Mouse (Mus musculus): Measurements from ENCODE around the gene Ccdc92. TPM values are rescaled to one million over a fixed set of nuclear protein-coding genes. Genes with fewer than 3 reads are reported as not detected.

The Ccdc92 gene
- polyA plus RNA-seq, 1 experiment from 2014 or later, result 4.8 TPM

DNA sequence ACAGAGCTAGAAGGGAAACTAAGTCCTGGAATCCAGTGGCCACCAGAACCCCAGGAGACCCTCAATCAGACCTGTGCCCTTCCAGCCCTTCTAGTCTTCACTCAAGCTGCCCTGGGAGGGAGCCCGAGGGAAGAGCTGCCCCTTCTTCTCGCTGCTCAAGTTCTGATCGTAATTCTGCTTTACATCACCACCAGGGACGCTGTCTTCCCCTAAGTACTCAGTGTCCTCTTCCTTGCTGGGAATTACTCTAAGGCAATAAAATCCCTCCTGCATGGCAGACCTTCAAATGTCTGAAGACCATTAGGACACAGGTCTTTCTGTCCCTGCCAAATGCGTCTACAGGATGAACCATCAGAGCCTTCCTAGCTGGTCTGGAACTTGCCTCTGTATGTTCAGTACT is 2.2 kb downstream of the Ccdc92 start:
- peak; percentile 27 for DNase-seq (ENCODE audit: low spot score)

DNA sequence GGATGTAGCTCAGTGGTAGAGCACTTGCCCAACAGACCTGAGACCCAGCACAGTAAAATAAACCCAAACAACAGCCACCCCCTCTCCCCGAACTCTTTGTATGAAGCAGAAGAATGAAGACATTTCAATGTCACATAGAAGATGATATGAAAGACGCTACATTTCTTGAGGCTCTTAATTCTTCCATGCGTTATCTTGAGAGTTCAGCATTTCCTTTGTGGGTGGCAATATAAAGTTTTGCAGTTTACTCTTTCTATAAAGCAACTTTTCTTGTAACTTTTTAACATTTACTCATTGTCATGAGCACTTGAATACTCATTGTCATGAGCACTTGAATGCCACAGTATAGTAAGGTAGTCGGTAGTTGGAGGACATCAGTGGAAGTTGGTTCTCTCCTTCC is 8.0 kb downstream of the Ccdc92 start:
- no peak for DNase-seq (ENCODE audit: low spot score)

DNA sequence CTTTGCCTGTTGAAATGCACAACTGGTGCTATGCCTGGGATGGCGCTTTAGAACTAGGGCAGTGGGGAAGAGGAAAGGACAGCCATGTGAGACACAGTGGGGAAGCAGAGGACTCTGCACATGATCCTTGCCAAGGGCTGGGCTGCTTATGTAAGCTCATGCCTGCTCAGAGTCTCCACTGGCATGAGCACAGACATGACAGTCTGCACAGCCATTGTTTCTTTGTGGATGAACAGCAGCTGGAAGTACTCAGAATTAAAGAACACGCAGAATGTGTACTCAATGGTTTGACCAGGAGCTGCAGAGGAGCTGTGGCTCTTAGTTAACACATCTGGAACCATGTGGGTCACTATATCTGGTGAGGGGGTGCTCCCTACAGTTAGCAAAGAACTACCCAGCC is 9.1 kb downstream of the Ccdc92 start:
- no peak for DNase-seq (ENCODE audit: low spot score)

DNA sequence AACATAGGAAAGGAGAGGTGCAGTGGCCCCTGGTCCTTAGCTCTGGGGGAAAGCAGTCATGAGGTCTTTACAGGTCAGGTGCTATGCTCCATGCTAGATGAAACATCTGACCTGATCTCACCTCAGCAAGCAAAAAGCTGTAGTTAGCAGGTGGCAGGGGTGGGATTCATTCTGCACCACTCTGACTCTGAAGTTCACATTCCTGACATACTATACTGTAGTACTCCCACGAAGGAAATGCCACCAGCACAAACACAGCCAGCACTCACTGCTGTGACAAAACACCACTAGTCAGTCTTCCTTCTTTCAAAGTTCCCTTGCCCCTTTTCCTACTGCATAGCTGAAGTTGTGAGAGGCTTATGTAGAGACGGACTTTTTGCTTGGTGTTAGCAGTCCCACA is 9.9 kb downstream of the Ccdc92 start:
- no peak for DNase-seq (ENCODE audit: low spot score)

DNA sequence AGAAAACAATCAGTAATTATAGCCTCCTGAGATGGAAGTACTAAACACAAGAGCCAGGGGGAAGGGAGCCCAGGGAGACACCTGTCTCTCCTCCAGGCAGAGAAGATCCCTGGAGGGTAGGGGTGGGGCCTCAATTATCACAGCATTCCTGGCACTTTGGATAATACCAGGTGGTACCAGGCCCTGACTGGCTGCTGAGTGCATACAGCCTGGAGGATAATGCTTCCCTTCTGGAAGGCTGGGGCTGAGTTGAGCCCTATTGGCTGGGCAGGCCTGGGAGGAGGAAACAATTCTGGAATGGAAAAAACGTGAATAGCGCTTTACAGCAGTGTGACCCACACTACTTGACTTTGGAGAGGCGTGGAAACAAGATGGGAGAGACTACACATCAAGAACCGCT is 10.7 kb downstream of the Ccdc92 start:
- no peak for DNase-seq (ENCODE audit: low spot score)

DNA sequence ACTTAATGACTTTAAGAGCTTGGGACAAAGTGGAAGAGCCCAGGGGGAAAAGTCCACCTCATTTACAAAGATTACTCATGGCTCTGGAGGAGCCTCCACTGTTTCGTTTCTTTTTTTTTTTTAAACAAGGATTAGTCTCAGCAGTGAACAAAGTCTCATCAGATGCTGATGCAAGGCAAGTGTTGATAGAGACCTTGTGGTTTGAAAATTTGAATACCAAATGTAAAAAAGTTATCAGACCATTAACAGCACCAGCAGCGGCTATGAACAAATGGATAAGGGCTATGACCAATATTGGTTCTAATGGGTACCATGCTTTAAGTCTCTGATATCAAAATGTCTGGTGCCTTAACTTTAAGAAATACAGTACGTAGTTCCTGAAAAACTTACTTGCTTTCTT is 13.2 kb downstream of the Ccdc92 start:
- no peak for DNase-seq (ENCODE audit: low spot score)

DNA sequence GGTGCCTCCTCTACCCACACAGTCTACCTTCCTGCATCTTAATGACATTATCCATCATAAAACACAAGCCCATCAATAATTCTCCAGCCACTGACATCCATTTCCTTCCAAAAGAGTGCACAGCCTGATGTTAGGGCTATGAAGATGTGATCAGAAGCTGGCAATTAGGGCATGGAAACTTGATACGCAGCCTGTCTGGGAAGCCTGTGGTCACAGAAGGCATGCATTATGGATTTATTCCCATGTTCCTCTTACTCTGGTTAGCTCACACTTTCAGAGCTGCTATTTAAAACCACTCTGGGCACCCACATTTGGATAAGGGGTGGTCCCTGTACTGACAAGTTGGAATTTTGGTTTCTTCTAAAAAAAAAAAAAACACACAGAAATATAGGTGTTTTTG is 15.2 kb downstream of the Ccdc92 start:
- DNase-seq (ENCODE audit: low spot score), result no peak

DNA sequence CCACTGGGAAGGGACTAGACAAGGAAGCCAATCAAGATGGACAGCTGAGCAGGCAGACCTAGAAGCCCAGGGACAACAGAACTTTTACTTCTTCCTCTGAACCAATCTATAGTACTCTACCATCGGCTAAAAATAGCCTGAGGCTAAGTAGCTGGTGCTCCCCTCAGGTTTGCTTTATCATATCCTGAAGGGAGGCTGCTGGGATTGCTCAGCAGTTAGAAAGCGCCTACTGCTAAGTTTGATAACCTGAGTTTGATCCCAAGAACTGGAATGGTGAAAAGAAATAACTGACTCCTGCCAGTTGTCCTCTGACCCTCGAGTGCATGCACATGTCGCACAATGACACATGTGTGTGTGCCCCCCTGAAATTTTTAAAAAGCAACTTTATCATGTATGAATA is 17.3 kb downstream of the Ccdc92 start:
- no peak for DNase-seq (ENCODE audit: low spot score)

DNA sequence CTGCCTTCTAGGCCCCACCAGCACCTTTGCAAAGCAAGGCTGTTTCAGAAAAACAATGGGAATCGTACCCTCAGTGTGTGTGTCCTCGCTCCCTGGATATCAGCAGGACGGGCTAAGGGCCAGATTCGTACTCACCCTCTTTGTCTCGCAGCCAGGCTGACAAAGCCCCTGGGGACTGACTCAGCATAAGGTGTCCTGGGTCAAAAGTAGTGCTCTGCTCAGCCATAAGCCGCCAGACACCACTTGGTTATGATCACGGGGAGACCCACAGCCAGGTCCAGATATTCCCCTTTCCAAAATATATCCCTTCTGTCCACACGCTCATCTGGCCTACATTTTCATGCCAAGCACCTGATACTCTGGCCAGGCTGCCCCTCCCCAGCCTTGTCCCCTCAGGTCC is 18.8 kb downstream of the Ccdc92 start:
- DNase-seq (ENCODE audit: low spot score), result no peak

DNA sequence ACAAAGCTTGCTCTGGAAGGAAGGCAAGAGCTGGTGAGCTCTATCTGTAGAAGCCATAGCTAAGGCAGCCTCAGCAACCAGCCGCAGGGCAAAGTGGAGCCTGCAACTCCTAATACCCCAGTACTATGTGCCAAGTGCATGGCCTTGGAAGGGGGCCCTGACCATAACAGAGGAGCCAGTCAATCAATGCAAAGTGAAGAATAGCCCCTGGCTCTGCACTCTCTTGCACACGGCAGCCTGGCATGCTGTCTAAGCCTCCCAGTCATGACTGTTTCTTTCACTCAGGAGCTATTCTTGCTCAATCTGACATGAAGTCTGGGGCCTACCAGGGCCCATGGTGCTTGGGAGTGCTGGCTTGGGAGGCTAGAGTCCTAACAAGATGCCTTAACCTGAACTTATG is 21.6 kb downstream of the Ccdc92 start:
- no peak for DNase-seq (ENCODE audit: low spot score)

DNA sequence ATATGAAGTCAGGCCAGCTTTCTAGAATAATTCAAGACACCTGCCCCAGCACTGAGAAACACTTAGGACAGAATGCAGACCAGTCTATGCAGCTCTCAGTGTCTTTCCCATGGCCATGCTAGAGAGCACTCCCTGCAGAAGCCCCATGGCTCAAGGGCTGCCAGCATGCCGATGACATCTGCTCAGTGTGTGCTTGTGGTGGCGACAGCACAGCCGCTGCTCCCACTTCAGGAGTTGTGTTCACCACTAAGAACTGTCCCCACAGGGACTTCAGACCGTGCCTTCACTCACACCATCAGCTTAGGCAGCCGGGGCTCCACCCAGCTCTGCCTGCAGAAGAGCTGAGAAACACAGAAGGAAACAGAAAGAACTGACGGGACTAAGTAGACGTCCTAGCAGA is 22.0 kb downstream of the Ccdc92 start:
- no peak for DNase-seq (ENCODE audit: low spot score)

DNA sequence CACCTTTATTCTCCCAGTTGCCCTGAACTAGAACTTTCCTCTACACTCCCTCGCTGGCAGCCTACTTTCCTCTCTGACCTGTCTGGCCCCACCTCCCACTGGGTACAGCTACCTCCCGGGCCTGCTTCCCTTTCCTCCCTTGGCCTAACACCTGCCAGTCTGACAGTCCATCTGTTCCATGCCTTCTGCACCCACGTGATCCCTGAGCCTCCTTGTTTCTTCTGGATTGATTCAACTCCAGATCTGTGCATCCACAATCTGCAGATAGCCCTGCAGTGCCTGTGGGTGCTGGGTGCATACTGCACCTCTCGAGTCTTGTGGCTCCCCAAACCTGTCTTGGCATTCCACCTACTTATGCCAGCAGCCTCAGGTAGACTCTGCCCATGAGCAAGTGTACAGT is 25.6 kb downstream of the Ccdc92 start:
- no peak for DNase-seq (ENCODE audit: low spot score)

DNA sequence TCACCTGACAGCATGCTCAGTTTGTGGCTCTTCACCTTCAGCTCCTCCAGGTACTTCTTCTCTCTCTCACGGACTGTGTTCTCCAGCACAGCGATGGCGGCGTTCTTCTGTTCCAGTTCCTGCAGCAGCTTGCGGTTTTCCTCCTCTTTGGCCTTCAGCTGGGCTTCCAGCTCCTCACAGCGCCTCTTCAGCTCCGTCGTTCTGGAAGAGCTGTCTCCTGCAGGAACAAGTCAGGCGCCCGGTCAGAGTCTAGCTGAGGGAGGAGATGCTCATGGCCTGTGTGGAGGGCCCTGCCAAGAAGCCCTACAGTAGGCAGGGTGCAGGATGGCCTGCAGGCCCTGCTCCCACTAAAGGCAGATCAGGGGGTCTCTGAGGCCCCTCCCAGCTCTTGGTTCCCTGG is 26.1 kb downstream of the Ccdc92 start:
- no peak for DNase-seq (ENCODE audit: low spot score)

DNA sequence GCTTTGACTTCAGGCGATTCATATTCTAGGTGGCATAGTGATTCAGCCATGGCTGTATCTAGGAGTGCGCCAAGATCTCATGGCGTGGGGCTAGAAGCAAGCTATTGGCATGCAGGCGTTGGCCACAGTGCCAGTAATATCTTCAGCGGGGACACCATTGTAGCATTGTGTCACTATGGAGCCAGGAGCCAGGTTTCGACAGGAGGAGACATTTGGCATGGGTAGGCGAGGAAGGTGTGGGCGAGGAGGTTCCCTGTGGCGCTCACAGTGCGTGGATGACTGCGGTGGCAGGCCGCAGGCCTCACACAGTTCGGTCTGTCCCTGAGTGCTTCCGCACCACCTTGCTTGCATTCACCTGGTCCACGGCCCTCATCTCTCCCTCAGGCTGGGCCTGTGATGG is 27.0 kb downstream of the Ccdc92 start:
- no peak for DNase-seq (ENCODE audit: low spot score)

DNA sequence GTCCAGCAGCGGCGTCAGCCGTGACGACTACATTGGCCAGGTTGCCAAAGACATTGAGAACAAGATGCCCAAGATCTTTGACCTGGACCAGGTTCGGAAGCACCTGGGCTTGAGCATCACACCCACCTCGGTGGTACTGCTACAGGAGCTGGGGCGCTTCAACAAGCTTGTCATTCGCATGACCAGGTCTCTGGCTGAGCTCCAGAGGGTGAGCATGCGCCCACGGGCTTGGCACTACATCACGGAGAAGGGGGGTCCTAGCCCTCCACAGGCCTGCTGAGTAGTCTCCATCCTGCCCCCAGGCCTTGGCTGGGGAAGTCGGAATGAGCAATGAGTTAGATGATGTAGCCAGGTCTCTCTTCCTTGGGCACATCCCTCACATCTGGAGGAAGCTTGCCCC is 31.9 kb downstream of the Ccdc92 start:
- no peak for DNase-seq (ENCODE audit: low spot score)

DNA sequence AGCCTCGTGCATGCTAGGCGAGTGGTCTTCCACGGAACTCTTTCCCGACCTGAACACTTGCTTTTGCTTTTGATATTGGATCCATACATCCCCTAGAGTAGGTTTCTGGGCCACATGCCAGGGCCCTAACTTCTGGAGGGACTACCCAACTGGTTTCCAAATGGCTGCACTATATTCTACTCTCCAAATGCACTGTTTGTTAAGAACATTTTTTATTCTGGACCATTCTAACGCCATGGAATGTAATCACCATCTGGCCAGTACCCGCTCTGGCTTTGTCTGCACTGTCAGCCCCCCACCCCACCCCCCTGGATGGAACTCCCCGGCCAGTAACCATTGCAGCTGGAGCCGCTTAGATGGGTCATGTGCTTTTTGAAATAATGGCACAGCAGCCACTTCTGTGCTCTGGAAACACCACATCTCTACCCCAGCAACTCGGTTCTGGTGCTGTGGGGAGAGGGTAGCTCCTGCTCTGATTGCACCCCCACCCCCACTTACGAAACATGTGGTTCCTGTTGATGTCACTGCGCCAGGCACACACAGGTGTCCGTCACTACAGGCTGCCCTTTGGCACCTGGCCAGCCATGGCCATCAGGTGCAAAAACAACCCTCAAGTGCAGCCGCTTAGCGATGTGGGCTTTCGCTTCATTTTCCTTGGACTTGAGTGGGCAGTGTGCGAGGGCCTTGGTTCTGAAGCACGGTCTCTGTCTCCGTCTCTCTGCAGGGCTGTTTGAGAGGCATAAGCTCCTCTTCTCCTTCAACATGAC is 39.9 kb downstream of the Ccdc92 start:
- no peak for DNase-seq (ENCODE audit: low spot score)

DNA sequence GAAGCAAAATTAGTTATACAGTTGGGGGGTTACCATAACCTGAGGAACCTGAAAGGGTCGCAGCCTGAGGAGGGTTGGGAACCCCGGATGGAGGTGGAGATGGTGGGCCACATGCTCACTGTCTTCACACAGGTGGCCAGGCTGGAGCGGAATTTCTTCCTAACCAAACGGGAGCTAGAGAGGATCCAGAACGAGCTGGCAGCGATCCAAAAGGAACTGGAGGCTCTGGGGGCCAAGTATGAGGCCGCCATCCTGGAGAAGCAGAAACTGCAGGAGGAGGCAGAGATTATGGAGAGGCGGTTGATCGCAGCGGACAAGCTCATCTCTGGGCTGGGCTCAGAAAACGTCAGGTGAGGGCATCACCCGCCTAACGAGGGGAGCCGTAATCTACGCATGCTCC is 45.2 kb downstream of the Ccdc92 start:
- DNase-seq (ENCODE audit: low spot score), result no peak

DNA sequence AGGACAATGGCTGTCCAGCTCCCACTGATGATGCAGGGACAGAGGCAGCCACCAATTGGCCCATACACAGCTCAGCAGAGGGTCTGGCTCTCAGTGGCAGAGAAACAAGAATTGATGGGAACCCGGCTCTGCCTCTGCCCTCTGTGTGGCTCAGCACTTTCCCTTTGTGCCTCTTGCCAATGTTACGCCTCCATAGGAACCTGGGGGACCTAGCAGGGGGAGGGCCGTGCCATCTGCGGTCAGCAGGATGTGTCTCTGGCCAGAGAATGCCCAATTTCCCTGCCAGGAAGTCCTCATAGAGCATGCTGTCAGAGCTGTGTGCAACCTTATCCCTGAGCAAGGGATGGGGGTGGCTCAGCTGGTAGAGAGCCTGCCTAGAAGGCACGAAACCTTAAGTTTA is 47.4 kb downstream of the Ccdc92 start:
- no peak for DNase-seq (ENCODE audit: low spot score)

DNA sequence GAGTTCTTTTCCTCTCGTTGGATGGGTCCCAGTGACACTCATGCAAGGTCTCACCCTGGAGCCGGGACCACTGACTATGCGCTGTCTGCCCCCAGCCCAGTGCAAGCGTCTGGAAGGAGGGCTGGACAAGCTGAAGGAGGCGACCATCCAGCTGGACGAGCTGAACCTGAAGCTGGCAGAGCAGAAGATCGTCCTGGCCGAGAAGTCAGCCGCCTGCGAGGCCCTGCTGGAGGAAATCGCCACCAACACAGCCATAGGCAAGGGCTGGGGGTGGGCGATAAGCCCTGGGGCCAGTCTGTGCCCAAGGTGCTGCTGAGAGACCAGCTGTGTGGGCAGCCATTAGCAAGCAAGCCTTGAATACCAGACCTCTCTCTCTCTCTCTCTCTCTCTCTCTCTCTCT is 49.8 kb downstream of the Ccdc92 start:
- DNase-seq (ENCODE audit: low spot score), result no peak

DNA sequence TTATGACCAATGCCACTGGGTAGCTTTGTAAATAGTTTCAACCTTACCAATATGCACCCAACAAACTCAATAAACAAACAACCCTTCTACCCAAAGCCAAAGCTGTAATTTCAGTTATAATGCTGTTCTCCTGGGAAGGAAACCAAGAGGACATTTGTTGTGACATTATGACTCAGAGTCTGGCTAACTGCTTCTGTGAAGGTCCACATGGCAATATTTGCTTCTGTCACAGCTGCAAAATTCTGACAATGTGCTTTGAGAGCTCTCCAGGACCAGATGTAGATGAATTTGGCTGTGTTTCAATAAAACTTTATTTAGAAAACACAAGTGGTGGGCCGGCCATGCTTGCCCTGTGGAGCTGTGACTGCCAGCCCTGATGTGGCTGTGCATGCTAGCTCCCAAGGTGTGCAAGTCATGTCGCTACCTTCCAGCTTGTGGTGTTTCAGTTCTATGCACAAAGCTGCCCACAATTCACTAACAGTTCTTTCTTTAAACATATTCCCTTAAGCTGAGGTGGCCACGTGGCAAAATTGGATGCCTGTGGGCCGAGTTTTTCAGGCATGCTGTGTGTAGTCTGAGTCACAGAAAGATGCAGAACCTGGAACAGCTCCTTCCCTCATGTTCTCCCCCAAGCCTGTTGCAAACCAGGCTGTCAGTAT is 52.4 kb downstream of the Ccdc92 start:
- no peak for DNase-seq (ENCODE audit: low spot score)

DNA sequence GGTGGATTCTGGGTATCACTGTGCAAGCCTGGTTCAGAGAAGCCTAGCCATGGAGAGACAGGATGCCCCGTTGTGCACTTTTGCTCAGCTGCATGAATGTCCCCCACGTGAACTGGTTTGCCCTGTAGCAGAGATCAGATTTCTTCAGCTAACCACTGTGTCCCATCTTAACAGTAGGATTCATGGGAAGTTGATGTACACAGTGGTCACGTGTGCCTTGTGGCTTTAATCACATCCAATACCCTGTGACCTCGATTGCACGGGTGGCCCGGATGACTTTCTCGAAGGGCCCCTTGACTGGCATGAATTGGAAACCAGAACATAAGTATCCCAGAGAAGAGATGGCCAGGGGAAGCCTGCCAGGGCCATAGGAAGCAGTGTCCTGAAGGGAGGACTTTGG is 70.1 kb downstream of the Ccdc92 start:
- no peak for DNase-seq (ENCODE audit: low spot score)

DNA sequence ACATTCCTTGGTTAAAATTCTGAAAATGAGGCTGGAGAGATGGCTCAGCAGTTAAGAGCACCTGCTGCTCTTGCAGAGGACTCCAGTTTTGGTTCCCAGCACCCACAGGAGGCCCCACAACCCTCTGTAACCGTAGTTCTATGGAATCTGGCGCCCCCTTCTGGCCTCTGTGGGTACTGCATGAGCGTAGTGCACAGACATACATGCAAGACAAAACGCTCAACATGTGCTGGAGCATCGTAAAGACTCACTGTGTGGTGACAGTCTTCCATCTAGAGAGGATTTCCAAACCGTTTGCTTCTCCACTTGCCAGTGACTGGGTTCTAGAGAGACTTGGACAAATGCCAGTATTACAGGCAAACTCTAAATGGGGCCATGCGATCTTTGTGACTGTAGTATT is 76.6 kb downstream of the Ccdc92 start:
- DNase-seq (ENCODE audit: low spot score), result no peak

Data from thymus, postnatal 0 days (tissue).